26 mouse cellular contexts compared by ENCODE assay signal in genomic region chr4:36052791-36053376, GRCm38 (mm10).
DNase-seq lines count a peak whose midpoint lies in the region; ATAC-seq lines count a peak whose summit lies in the region.
"Had no signal": no experiment of that assay in that cellular context is flagged by ENCODE, and none has a peak within 500 bp of the region (broad histone marks: within the 10 kb centered on the region; RNA-seq: fewer than 3 reads in every experiment).

No protein-coding gene starts in this region.

- peak; percentile 52; the same call in 1 of the 2 replicates for ATAC-seq in hindbrain, embryonic 12.5 days (ENCODE audit: low FRiP score)
- ATAC-seq in neural tube, embryonic 11.5 days (ENCODE audit: insufficient read depth, low FRiP score, low TSS enrichment) = peak; percentile 78
- peak; percentile 88 for ATAC-seq in neural tube, embryonic 12.5 days (ENCODE audit: low FRiP score, low read depth)
- peak; percentile 75 for ATAC-seq in neural tube, embryonic 15.5 days (ENCODE audit: low FRiP score)
- ATAC-seq: CD4-positive, CD25-positive, alpha-beta regulatory T cell, adult 4 months; forebrain, embryonic 15.5 days; inflammation-experienced regulatory T-cells, adult 6 months had no signal

- WGBS in hindbrain, embryonic 12.5 days = 50% methylated on average over 6 of the region's 6 CpGs
- 73% methylated on average over 6 of the region's 6 CpGs for WGBS in hindbrain, embryonic 10.5 days
- WGBS in neural tube, embryonic 11.5 days = 53% methylated on average over 6 of the region's 6 CpGs
- 38% methylated on average over 6 of the region's 6 CpGs for WGBS in neural tube, embryonic 12.5 days
- WGBS in neural tube, embryonic 15.5 days = 17% methylated on average over 6 of the region's 6 CpGs
- WGBS in heart, embryonic 10.5 days = 77% methylated on average over 6 of the region's 6 CpGs

- DNase-seq in hindbrain, embryonic 10.5 days (ENCODE audit: low spot score) = no peak
- DNase-seq in neural tube, embryonic 11.5 days (ENCODE audit: low spot score) = no peak
- no peak for DNase-seq in neural tube, embryonic 10.5 days (ENCODE audit: extremely low spot score, low spot score)
- no peak for DNase-seq in adrenal gland, adult (ENCODE audit: inconsistent age in 2 of 2, low spot score in 1 of 2)
- no peak for DNase-seq in heart, embryonic 10.5 days (ENCODE audit: low spot score)
- DNase-seq: adrenal gland, adult 8-10 months; adrenal gland, postnatal 25 days; cerebellum, adult 18-20 months; cerebellum, adult 9-10 months; cerebellum, postnatal 14 days; gastrocnemius, postnatal 25 days; heart, adult 18-20 months; heart, postnatal 14 days; heart, postnatal 4 days had no signal

- no peak overlapping the region for H3K4me2 ChIP-seq in hindbrain, embryonic 12.5 days (replicated peaks)
- no peak overlapping the region for H3K4me2 ChIP-seq in neural tube, embryonic 11.5 days (ENCODE audit: low read depth)
- no peak overlapping the region for H3K4me2 ChIP-seq in neural tube, embryonic 12.5 days (replicated peaks)
- no peak overlapping the region for H3K4me2 ChIP-seq in neural tube, embryonic 15.5 days
- H3K4me2 ChIP-seq: embryonic facial prominence, embryonic 13.5 days; forebrain, embryonic 12.5 days; forebrain, embryonic 15.5 days; heart, embryonic 13.5 days; hindbrain, embryonic 15.5 days had no signal

- H3K9me3 ChIP-seq in hindbrain, embryonic 12.5 days (replicated peaks) = no peaks in the 10 kb centered on the region
- H3K9me3 ChIP-seq in hindbrain, embryonic 10.5 days = no peaks in the 10 kb centered on the region
- H3K9me3 ChIP-seq in neural tube, embryonic 11.5 days (ENCODE audit: control insufficient read depth, low read length) = no peaks in the 10 kb centered on the region
- H3K9me3 ChIP-seq in neural tube, embryonic 12.5 days = no peaks in the 10 kb centered on the region
- no peaks in the 10 kb centered on the region for H3K9me3 ChIP-seq in neural tube, embryonic 15.5 days (replicated peaks)
- H3K9me3 ChIP-seq in heart, embryonic 10.5 days = no peaks in the 10 kb centered on the region
- H3K9me3 ChIP-seq: embryonic facial prominence, embryonic 10.5 days; embryonic facial prominence, embryonic 13.5 days; forebrain, embryonic 12.5 days; forebrain, embryonic 15.5 days; heart, embryonic 13.5 days; hindbrain, embryonic 15.5 days had no signal

- no peak overlapping the region; the same call in 1 of the 2 replicates for H3K27ac ChIP-seq in hindbrain, embryonic 12.5 days
- H3K27ac ChIP-seq in hindbrain, embryonic 10.5 days = no peak overlapping the region
- no peak overlapping the region for H3K27ac ChIP-seq in neural tube, embryonic 11.5 days (ENCODE audit: low read depth, low read length)
- H3K27ac ChIP-seq in neural tube, embryonic 12.5 days = no peak overlapping the region
- H3K27ac ChIP-seq in neural tube, embryonic 15.5 days (replicated peaks) = 0 out of 2 replicates have a peak overlapping the region, but pooled peaks have one; percentile 23
- H3K27ac ChIP-seq in heart, embryonic 10.5 days = no peak overlapping the region
- H3K27ac ChIP-seq: embryonic facial prominence, embryonic 10.5 days; embryonic facial prominence, embryonic 13.5 days; forebrain, embryonic 12.5 days; forebrain, embryonic 15.5 days; heart, embryonic 13.5 days; hindbrain, embryonic 15.5 days had no signal

- H3K4me1 ChIP-seq in hindbrain, embryonic 12.5 days = no peaks in the 10 kb centered on the region
- no peaks in the 10 kb centered on the region for H3K4me1 ChIP-seq in hindbrain, embryonic 10.5 days (replicated peaks)
- no peaks in the 10 kb centered on the region; the same call in 1 of the 2 replicates for H3K4me1 ChIP-seq in neural tube, embryonic 11.5 days (ENCODE audit: control insufficient read depth, insufficient read depth, low read length)
- peaks cover 9% of the 10 kb centered on the region; the same call in 1 of the 2 replicates for H3K4me1 ChIP-seq in neural tube, embryonic 12.5 days
- H3K4me1 ChIP-seq in neural tube, embryonic 15.5 days = peaks cover 5% of the 10 kb centered on the region; the same call in 1 of the 2 replicates
- no peaks in the 10 kb centered on the region for H3K4me1 ChIP-seq in heart, embryonic 10.5 days
- H3K4me1 ChIP-seq: embryonic facial prominence, embryonic 10.5 days; embryonic facial prominence, embryonic 13.5 days; forebrain, embryonic 15.5 days; heart, embryonic 13.5 days; hindbrain, embryonic 15.5 days had no signal

- no peaks in the 10 kb centered on the region for H3K36me3 ChIP-seq in hindbrain, embryonic 12.5 days
- no peaks in the 10 kb centered on the region for H3K36me3 ChIP-seq in hindbrain, embryonic 10.5 days
- H3K36me3 ChIP-seq in neural tube, embryonic 11.5 days (ENCODE audit: control insufficient read depth, insufficient read depth, low read length) = no peaks in the 10 kb centered on the region
- H3K36me3 ChIP-seq in neural tube, embryonic 12.5 days = no peaks in the 10 kb centered on the region
- H3K36me3 ChIP-seq in neural tube, embryonic 15.5 days = no peaks in the 10 kb centered on the region
- no peaks in the 10 kb centered on the region for H3K36me3 ChIP-seq in heart, embryonic 10.5 days
- H3K36me3 ChIP-seq: embryonic facial prominence, embryonic 10.5 days; embryonic facial prominence, embryonic 13.5 days; forebrain, embryonic 12.5 days; forebrain, embryonic 15.5 days; heart, embryonic 13.5 days; hindbrain, embryonic 15.5 days had no signal

- H3K27me3 ChIP-seq in hindbrain, embryonic 12.5 days = no peaks in the 10 kb centered on the region
- no peaks in the 10 kb centered on the region for H3K27me3 ChIP-seq in hindbrain, embryonic 10.5 days (ENCODE audit: insufficient read depth, poor library complexity, severe bottlenecking)
- no peaks in the 10 kb centered on the region for H3K27me3 ChIP-seq in neural tube, embryonic 11.5 days (ENCODE audit: control insufficient read depth, insufficient read depth, low read length)
- no peaks in the 10 kb centered on the region for H3K27me3 ChIP-seq in neural tube, embryonic 12.5 days (replicated peaks)
- H3K27me3 ChIP-seq in neural tube, embryonic 15.5 days (replicated peaks) = no peaks in the 10 kb centered on the region
- no peaks in the 10 kb centered on the region for H3K27me3 ChIP-seq in heart, embryonic 10.5 days (ENCODE audit: insufficient read depth, poor library complexity, severe bottlenecking)
- H3K27me3 ChIP-seq: embryonic facial prominence, embryonic 13.5 days; forebrain, embryonic 12.5 days; forebrain, embryonic 15.5 days; heart, embryonic 13.5 days; hindbrain, embryonic 15.5 days had no signal

- H3K4me3 ChIP-seq in hindbrain, embryonic 12.5 days = no peak overlapping the region
- no peak overlapping the region for H3K4me3 ChIP-seq in hindbrain, embryonic 10.5 days
- no peak overlapping the region for H3K4me3 ChIP-seq in neural tube, embryonic 11.5 days (ENCODE audit: low read depth, low read length)
- H3K4me3 ChIP-seq in neural tube, embryonic 12.5 days = no peak overlapping the region
- H3K4me3 ChIP-seq in neural tube, embryonic 15.5 days (replicated peaks) = no peak overlapping the region
- no peak overlapping the region for H3K4me3 ChIP-seq in heart, embryonic 10.5 days
- H3K4me3 ChIP-seq: embryonic facial prominence, embryonic 10.5 days; embryonic facial prominence, embryonic 13.5 days; erythroblast, embryonic 14.5 days; forebrain, embryonic 12.5 days; forebrain, embryonic 15.5 days; heart, embryonic 13.5 days; hindbrain, embryonic 15.5 days had no signal

- no peak overlapping the region for H3K9ac ChIP-seq in hindbrain, embryonic 12.5 days
- H3K9ac ChIP-seq in neural tube, embryonic 11.5 days (ENCODE audit: low read length) = no peak overlapping the region
- no peak overlapping the region for H3K9ac ChIP-seq in neural tube, embryonic 12.5 days
- no peak overlapping the region for H3K9ac ChIP-seq in neural tube, embryonic 15.5 days (replicated peaks)
- H3K9ac ChIP-seq: embryonic facial prominence, embryonic 13.5 days; forebrain, embryonic 12.5 days; forebrain, embryonic 15.5 days; heart, embryonic 13.5 days; hindbrain, embryonic 15.5 days had no signal
